Mouse (Mus musculus) heart, embryonic 16.5 days (tissue): ENCODE results near the gene Sidt2. TPM values are rescaled to one million over a fixed set of nuclear protein-coding genes. Genes with fewer than 3 reads are reported as not detected.

Experiments
- ATAC-seq: fragments of 200-750 bp; cut with Nextera tagmentation; replicated peaks from 2 replicates; pipeline ENCODE4 v1.8.0; 2017; ENCODE audit warnings: moderate number of reproducible peaks; ENCODE audit not compliant: insufficient read depth, low FRiP score; ENCODE audit errors: extremely low read depth
- H3K27ac ChIP-seq: fragments of 300-500 bp; sonication (generic); 2 replicates; pipeline ENCODE4 v1.5.1; 2014; ENCODE audit warnings: mild to moderate bottlenecking, low read length, control low read depth, moderate library complexity
- H3K27me3 ChIP-seq: fragments of 300-500 bp; sonication (generic); 2 replicates; pipeline ENCODE4 v1.6.1; 2014; ENCODE audit warnings: low read length, mixed read lengths; ENCODE audit not compliant: control insufficient read depth, insufficient read depth
- H3K36me3 ChIP-seq: fragments of 300-500 bp; sonication (generic); 2 replicates; pipeline ENCODE4 v1.6.1; 2014; ENCODE audit not compliant: control insufficient read depth, insufficient read depth
- H3K4me1 ChIP-seq: fragments of 300-500 bp; sonication (generic); 2 replicates; pipeline ENCODE4 v1.6.1; 2014; ENCODE audit warnings: low read length, mixed read lengths; ENCODE audit not compliant: control insufficient read depth, insufficient read depth
- H3K4me2 ChIP-seq: fragments of 300-500 bp; sonication (generic); 2 replicates; pipeline ENCODE4 v1.6.1; 2014; ENCODE audit warnings: low read depth, mild to moderate bottlenecking, control low read depth, low read length
- H3K4me3 ChIP-seq: fragments of 300-500 bp; sonication (generic); 2 replicates; pipeline ENCODE4 v1.5.1; 2014; ENCODE audit warnings: mild to moderate bottlenecking, control low read depth, low read length
- H3K9ac ChIP-seq: fragments of 300-500 bp; sonication (generic); 2 replicates; pipeline ENCODE4 v1.6.1; 2014; ENCODE audit warnings: low read length, control low read depth
- H3K9me3 ChIP-seq: fragments of 300-500 bp; sonication (generic); replicated peaks from 2 replicates; pipeline ENCODE4 v1.6.1; 2016; ENCODE audit warnings: low read length; ENCODE audit not compliant: control insufficient read depth
- WGBS: fragments of 180-500 bp; shearing (Covaris S2); extraction: QIAGEN DNeasy Blood & Tissue Kit; methylation state at CpG from one replicate; pipeline ENCODE4 v1.1.7; 2014; 5-methylcytosine and 5-hydroxymethylcytosine counted together
- polyA plus RNA-seq: library from polyadenylated mRNA; unstranded; fragments of >200 nt; fragmentation: Nextera tagmentation; extraction: Ambion mirVana; gene quantifications from 2 replicates; pipeline ENCODE4 v1.2.1, GENCODE M21; 2015

Gene Sidt2
- polyA plus RNA-seq, 1 experiment from 2014 or later, result 36.9 TPM

- Histone ChIP-seq H3K4me3 (no peak overlapping the region), H3K27me3 (no peaks in the 10 kb centered on the region), H3K36me3 (peaks cover 29% of the 10 kb centered on the region), H3K4me1 (peaks cover 26% of the 10 kb centered on the region), H3K27ac (peak overlapping the region; percentile 64), H3K4me2 (peak overlapping the region; percentile 8; the same call in 1 of the 2 replicates), H3K9me3 (no peaks in the 10 kb centered on the region), H3K9ac (peak overlapping the region; percentile 35; the same call in 1 of the 2 replicates)
- 44% methylated on average over 11 of the region's 11 CpGs for WGBS
- ATAC-seq, result 0 out of 2 replicates have a peak, but pooled peaks have one; percentile 26
Observed at GRCm38 (mm10) chr9:45932571-45933415, 22.3 kb downstream of the Sidt2 start.

GRCm38 (mm10) chr9:45931958-45932357 lies 23.1 kb downstream of the Sidt2 start:
- no peak overlapping the region for H3K9ac ChIP-seq
- no peaks in the 10 kb centered on the region for H3K9me3 ChIP-seq
- peaks cover 37% of the 10 kb centered on the region for H3K36me3 ChIP-seq
- H3K27me3 ChIP-seq, result no peaks in the 10 kb centered on the region
- 59% methylated on average over 1 of the region's 1 CpGs for WGBS
- H3K27ac ChIP-seq, result no peak overlapping the region
- no peak overlapping the region for H3K4me3 ChIP-seq
- no peak overlapping the region for H3K4me2 ChIP-seq
- peaks cover 26% of the 10 kb centered on the region for H3K4me1 ChIP-seq
- ATAC-seq, result no peak

GRCm38 (mm10) chr9:45929285-45929684 lies 25.8 kb downstream of the Sidt2 start:
- Histone ChIP-seq H3K27me3 (no peaks in the 10 kb centered on the region), H3K4me2 (no peak overlapping the region), H3K27ac (no peak overlapping the region), H3K4me3 (no peak overlapping the region), H3K9me3 (no peaks in the 10 kb centered on the region), H3K9ac (no peak overlapping the region), H3K4me1 (peaks cover 14% of the 10 kb centered on the region), H3K36me3 (peaks cover 50% of the 10 kb centered on the region)
- ATAC-seq, result no peak
- 82% methylated on average over 5 of the region's 5 CpGs for WGBS

GRCm38 (mm10) chr9:45919895-45920294 lies 35.2 kb downstream of the Sidt2 start:
- no peak for ATAC-seq
- Histone ChIP-seq H3K4me1 (no peaks in the 10 kb centered on the region), H3K4me3 (no peak overlapping the region), H3K27ac (peak overlapping the region; percentile 10), H3K27me3 (no peaks in the 10 kb centered on the region), H3K4me2 (no peak overlapping the region), H3K9me3 (no peaks in the 10 kb centered on the region), H3K36me3 (peaks cover 46% of the 10 kb centered on the region), H3K9ac (no peak overlapping the region)
- 48% methylated on average over 1 of the region's 1 CpGs for WGBS

GRCm38 (mm10) chr9:45917041-45917934 lies 37.8 kb downstream of the Sidt2 start:
- 76% methylated on average over 5 of the region's 5 CpGs for WGBS
- ATAC-seq, result no peak
- no peaks in the 10 kb centered on the region for H3K4me1 ChIP-seq
- no peak overlapping the region for H3K4me2 ChIP-seq
- H3K27me3 ChIP-seq, result no peaks in the 10 kb centered on the region
- no peaks in the 10 kb centered on the region for H3K9me3 ChIP-seq
- H3K9ac ChIP-seq, result no peak overlapping the region
- H3K27ac ChIP-seq, result peak overlapping the region; percentile 5; the same call in 1 of the 2 replicates
- no peak overlapping the region for H3K4me3 ChIP-seq
- peaks cover 57% of the 10 kb centered on the region for H3K36me3 ChIP-seq

- Histone ChIP-seq H3K9ac (no peak overlapping the region), H3K4me3 (no peak overlapping the region), H3K36me3 (peaks cover 62% of the 10 kb centered on the region), H3K27ac (no peak overlapping the region), H3K9me3 (no peaks in the 10 kb centered on the region), H3K4me2 (no peak overlapping the region), H3K4me1 (no peaks in the 10 kb centered on the region), H3K27me3 (no peaks in the 10 kb centered on the region)
- WGBS, result 90% methylated on average over 2 of the region's 2 CpGs
- no peak for ATAC-seq
Observed at GRCm38 (mm10) chr9:45915659-45916058, 39.4 kb downstream of the Sidt2 start.

GRCm38 (mm10) chr9:45911673-45912072 lies 43.4 kb downstream of the Sidt2 start:
- peaks cover 56% of the 10 kb centered on the region for H3K36me3 ChIP-seq

GRCm38 (mm10) chr9:45910995-45911394 lies 44.1 kb downstream of the Sidt2 start:
- H3K4me1 ChIP-seq, result peaks cover 8% of the 10 kb centered on the region
- WGBS, result 79% methylated on average over 3 of the region's 3 CpGs
- H3K9ac ChIP-seq, result no peak overlapping the region
- H3K27me3 ChIP-seq, result no peaks in the 10 kb centered on the region
- H3K4me3 ChIP-seq, result no peak overlapping the region
- no peaks in the 10 kb centered on the region for H3K9me3 ChIP-seq
- peaks cover 54% of the 10 kb centered on the region for H3K36me3 ChIP-seq
- ATAC-seq, result no peak
- no peak overlapping the region for H3K27ac ChIP-seq
- no peak overlapping the region for H3K4me2 ChIP-seq

More at GRCm38 (mm10) chr9:45911673-45912072, 43.4 kb downstream of the Sidt2 start:
- Histone ChIP-seq H3K9me3 (no peaks in the 10 kb centered on the region), H3K4me1 (peaks cover 8% of the 10 kb centered on the region), H3K4me2 (no peak overlapping the region), H3K4me3 (no peak overlapping the region), H3K9ac (no peak overlapping the region), H3K27me3 (no peaks in the 10 kb centered on the region), H3K27ac (no peak overlapping the region)
- 56% methylated on average over 1 of the region's 1 CpGs for WGBS
- ATAC-seq, result no peak
